Mouse (Mus musculus): Measurements from ENCODE around the gene AI854703. TPM values are rescaled to one million over a fixed set of nuclear protein-coding genes. Genes with fewer than 3 reads are reported as not detected.
A peak's percentile ranks its signal among the peaks of the same experiment; 100 is the strongest.

AI854703 gene
- polyA plus RNA-seq (2011; ENCODE audit: insufficient read depth, insufficient read length, low replicate concordance, missing spikeins), result 1.2 TPM in 1 of 2 replicates, not detected in the other

GRCm38 (mm10) chr6:48626464-48626863 lies at the start of gene AI854703:
Gene AI854703, plus strand, starts transcription at chr6:48626764.
- no peak within 1 kb of the TSS for H3K27ac ChIP-seq (ENCODE audit: control insufficient read depth, insufficient read depth, low read depth, low read length, poor library complexity)

GRCm38 (mm10) chr6:48578736-48579135 lies 47.8 kb upstream of the AI854703 start:
- no peak overlapping the region for H3K27ac ChIP-seq (ENCODE audit: control insufficient read depth, insufficient read depth, low read depth, low read length, poor library complexity)
- TF ChIP-seq POLR2A (IDR thresholded peaks at IDR 0.05; ENCODE audit: borderline replicate concordance, control insufficient read depth, low read depth, low read length) (no peak), CTCF (IDR thresholded peaks at IDR 0.05; ENCODE audit: control insufficient read depth, insufficient read depth, low read length) (no peak)
- H3K4me1 ChIP-seq (ENCODE audit: control insufficient read depth, insufficient read depth, low read length), result no peaks in the 10 kb centered on the region
- 39% methylated on average over 5 of the region's 5 CpGs for WGBS
- no peak overlapping the region for H3K4me3 ChIP-seq (replicated peaks; ENCODE audit: control insufficient read depth, low read depth, low read length)

More at GRCm38 (mm10) chr6:48626464-48626863, at the start of gene AI854703:
- WGBS, result 80% methylated on average over 8 of the region's 8 CpGs
- H3K4me1 ChIP-seq (ENCODE audit: control insufficient read depth, insufficient read depth, low read length), result no peaks in the 10 kb centered on the region
- no peak for TF ChIP-seq CTCF (IDR thresholded peaks at IDR 0.05; ENCODE audit: control insufficient read depth, insufficient read depth, low read length)
- no peak for TF ChIP-seq POLR2A (IDR thresholded peaks at IDR 0.05; ENCODE audit: borderline replicate concordance, control insufficient read depth, low read depth, low read length)
- peak within 1 kb of the TSS; percentile 11 for H3K4me3 ChIP-seq (replicated peaks; ENCODE audit: control insufficient read depth, low read depth, low read length)

DNA sequence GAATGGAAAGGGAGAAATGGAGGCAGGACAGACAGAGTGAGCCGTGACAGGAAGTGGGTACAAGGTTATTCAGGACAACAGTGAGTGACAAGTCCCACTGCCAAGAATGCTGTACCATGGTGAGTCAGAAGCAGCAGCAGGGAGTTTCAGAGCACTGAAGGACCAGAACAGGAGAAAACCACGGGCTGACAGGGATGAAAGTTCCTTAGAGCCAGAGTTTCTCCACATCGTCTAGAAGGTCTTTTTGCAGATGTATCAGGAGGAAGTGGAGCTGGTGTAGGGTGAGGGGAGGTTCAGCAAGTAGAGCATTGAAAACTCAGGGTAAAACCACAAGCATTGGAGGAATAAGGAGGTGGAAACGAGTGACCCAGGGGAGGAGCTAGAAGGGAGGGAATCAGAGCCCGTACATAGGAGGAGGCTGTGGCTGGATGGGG lies 47.3 kb upstream of the AI854703 start:
- no peak overlapping the region for H3K27ac ChIP-seq (ENCODE audit: control insufficient read depth, insufficient read depth, low read depth, low read length, poor library complexity)
- H3K4me3 ChIP-seq (replicated peaks; ENCODE audit: control insufficient read depth, low read depth, low read length), result no peak overlapping the region
- TF ChIP-seq POLR2A (IDR thresholded peaks at IDR 0.05; ENCODE audit: borderline replicate concordance, control insufficient read depth, low read depth, low read length) (no peak), CTCF (IDR thresholded peaks at IDR 0.05; ENCODE audit: control insufficient read depth, insufficient read depth, low read length) (no peak)
- under 1% methylated on average over 5 of the region's 5 CpGs for WGBS
- no peaks in the 10 kb centered on the region for H3K4me1 ChIP-seq (ENCODE audit: control insufficient read depth, insufficient read depth, low read length)

- H3K4me1 ChIP-seq (ENCODE audit: control insufficient read depth, insufficient read depth, low read length), result no peaks in the 10 kb centered on the region
Observed at GRCm38 (mm10) chr6:48581257-48581656, 45.3 kb upstream of the AI854703 start.

GRCm38 (mm10) chr6:48582037-48582436 lies 44.5 kb upstream of the AI854703 start:
- Histone ChIP-seq H3K4me3 (replicated peaks; ENCODE audit: control insufficient read depth, low read depth, low read length) (no peak overlapping the region), H3K4me1 (ENCODE audit: control insufficient read depth, insufficient read depth, low read length) (no peaks in the 10 kb centered on the region), H3K27ac (ENCODE audit: control insufficient read depth, insufficient read depth, low read depth, low read length, poor library complexity) (no peak overlapping the region)
- TF ChIP-seq POLR2A (IDR thresholded peaks at IDR 0.05; ENCODE audit: borderline replicate concordance, control insufficient read depth, low read depth, low read length) (no peak), CTCF (IDR thresholded peaks at IDR 0.05; ENCODE audit: control insufficient read depth, insufficient read depth, low read length) (0 out of 2 replicates have a peak, but pooled peaks have one; percentile 14)
- WGBS, result 77% methylated on average over 3 of the region's 3 CpGs

More at GRCm38 (mm10) chr6:48581257-48581656, 45.3 kb upstream of the AI854703 start:
- Histone ChIP-seq H3K4me3 (replicated peaks; ENCODE audit: control insufficient read depth, low read depth, low read length) (no peak overlapping the region), H3K27ac (ENCODE audit: control insufficient read depth, insufficient read depth, low read depth, low read length, poor library complexity) (no peak overlapping the region)
- no peak for TF ChIP-seq CTCF (IDR thresholded peaks at IDR 0.05; ENCODE audit: control insufficient read depth, insufficient read depth, low read length)
- no peak for TF ChIP-seq POLR2A (IDR thresholded peaks at IDR 0.05; ENCODE audit: borderline replicate concordance, control insufficient read depth, low read depth, low read length)
- 69% methylated on average over 3 of the region's 3 CpGs for WGBS

- TF ChIP-seq POLR2A (IDR thresholded peaks at IDR 0.05; ENCODE audit: borderline replicate concordance, control insufficient read depth, low read depth, low read length) (no peak), CTCF (IDR thresholded peaks at IDR 0.05; ENCODE audit: control insufficient read depth, insufficient read depth, low read length) (no peak)
- Histone ChIP-seq H3K4me1 (ENCODE audit: control insufficient read depth, insufficient read depth, low read length) (no peaks in the 10 kb centered on the region; the same call in none of the 2 replicates), H3K4me3 (replicated peaks; ENCODE audit: control insufficient read depth, low read depth, low read length) (no peak within 1 kb of the TSS), H3K27ac (ENCODE audit: control insufficient read depth, insufficient read depth, low read depth, low read length, poor library complexity) (no peak within 1 kb of the TSS; the same call in 1 of the 2 replicates)
- WGBS, result 7% methylated on average over 6 of the region's 6 CpGs
Observed at GRCm38 (mm10) chr6:48589194-48589750, 37.3 kb upstream of the AI854703 start, which contains the start of gene Gm45021. Gene Gm45021, plus strand, starts transcription at chr6:48589610.

GRCm38 (mm10) chr6:48591221-48591845 lies 35.2 kb upstream of the AI854703 start:
- no peak for TF ChIP-seq POLR2A (IDR thresholded peaks at IDR 0.05; ENCODE audit: borderline replicate concordance, control insufficient read depth, low read depth, low read length)
- no peak for TF ChIP-seq CTCF (IDR thresholded peaks at IDR 0.05; ENCODE audit: control insufficient read depth, insufficient read depth, low read length)
- no peaks in the 10 kb centered on the region; the same call in none of the 2 replicates for H3K4me1 ChIP-seq (ENCODE audit: control insufficient read depth, insufficient read depth, low read length)
- no peak overlapping the region for H3K27ac ChIP-seq (ENCODE audit: control insufficient read depth, insufficient read depth, low read depth, low read length, poor library complexity)
- no peak overlapping the region for H3K4me3 ChIP-seq (replicated peaks; ENCODE audit: control insufficient read depth, low read depth, low read length)
- 71% methylated on average over 3 of the region's 3 CpGs for WGBS

DNA sequence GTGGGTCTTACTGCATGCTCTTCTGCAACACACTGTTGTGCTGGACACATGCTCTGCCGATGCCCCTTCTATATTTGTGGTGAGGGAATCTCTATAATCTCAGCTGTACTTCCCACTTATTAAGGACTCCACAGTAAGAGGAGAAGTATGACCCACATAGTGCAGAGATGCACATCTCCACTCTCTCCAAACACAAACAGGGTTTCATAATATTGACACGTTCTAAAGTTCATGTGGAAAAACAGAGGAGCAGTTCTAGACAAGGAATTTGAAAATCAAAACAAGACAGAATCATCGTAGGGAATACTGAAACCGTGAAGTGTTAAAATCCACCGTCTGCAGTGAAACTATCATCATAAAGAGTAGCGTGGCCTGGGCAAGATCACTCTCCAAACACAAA lies 34.7 kb upstream of the AI854703 start:
- TF ChIP-seq POLR2A (IDR thresholded peaks at IDR 0.05; ENCODE audit: borderline replicate concordance, control insufficient read depth, low read depth, low read length) (no peak), CTCF (IDR thresholded peaks at IDR 0.05; ENCODE audit: control insufficient read depth, insufficient read depth, low read length) (no peak)
- Histone ChIP-seq H3K27ac (ENCODE audit: control insufficient read depth, insufficient read depth, low read depth, low read length, poor library complexity) (no peak overlapping the region), H3K4me1 (ENCODE audit: control insufficient read depth, insufficient read depth, low read length) (no peaks in the 10 kb centered on the region; the same call in none of the 2 replicates), H3K4me3 (replicated peaks; ENCODE audit: control insufficient read depth, low read depth, low read length) (no peak overlapping the region)
- WGBS, result 61% methylated on average over 6 of the region's 6 CpGs
